Mouse (Mus musculus) liver, postnatal 0 days (tissue): ENCODE measurements around the gene Hspb8.

ENCODE experiments used
- CTCF ChIP-seq: sonication (generic); IDR thresholded peaks from 2 replicates; pipeline ENCODE4 v1.5.1; 2016; ENCODE audit warnings: antibody characterized with exemption, low read depth
- EP300 ChIP-seq: IDR thresholded peaks from 2 replicates; pipeline ENCODE4 v1.6.1; 2016; ENCODE audit warnings: antibody characterized with exemption, low read depth, mild to moderate bottlenecking

GRCm38 (mm10) chr5:116366889-116367682 lies 55.6 kb downstream of the Hspb8 start:
- TF ChIP-seq CTCF (no peak), EP300 (no peak)
